Mouse (Mus musculus) MEL (cell line): ENCODE results near the gene Gm17622.

Experiments
- CTCF ChIP-seq, 3 experiments: IDR thresholded peaks in 2 of 3; conservative IDR thresholded peaks in 1 of 3; 2 replicates each; pipeline ENCODE4 v1.5.1; 2011 to 2012; ENCODE audit warnings: low read length in 3 of 3, low read depth in 2 of 3, mild to moderate bottlenecking in 2 of 3, improper control_type of control experiment in 1 of 3, inconsistent platforms in 1 of 3, mixed read lengths in 1 of 3, moderate library complexity in 1 of 3; ENCODE audit not compliant: control insufficient read depth in 1 of 3, insufficient read depth in 1 of 3, poor library complexity in 1 of 3, severe bottlenecking in 1 of 3
- EP300 ChIP-seq, 2 experiments: IDR thresholded peaks; 2 replicates each; pipeline ENCODE4 v1.6.1; 2011; ENCODE audit warnings: improper control_type of control experiment in 2 of 2, low read length in 2 of 2, low read depth in 1 of 2, mild to moderate bottlenecking in 1 of 2
- GABPA ChIP-seq: IDR thresholded peaks from 2 replicates; pipeline ENCODE4 v1.6.1; 2012; ENCODE audit warnings: low read depth, mild to moderate bottlenecking, inconsistent platforms, low read length, improper control_type of control experiment, moderate library complexity
- POLR2A ChIP-seq, 2 experiments: IDR thresholded peaks; 2 replicates each; pipeline ENCODE4 v1.6.1; 2011 to 2012; ENCODE audit warnings: low read length in 2 of 2, mild to moderate bottlenecking in 2 of 2, control low read depth in 1 of 2, improper control_type of control experiment in 1 of 2, low read depth in 1 of 2, moderate library complexity in 1 of 2; ENCODE audit not compliant: control insufficient read depth in 1 of 2, insufficient read depth in 1 of 2, poor library complexity in 1 of 2
- POLR2AphosphoS2 ChIP-seq: IDR thresholded peaks from 2 replicates; pipeline ENCODE4 v1.6.1; 2011; ENCODE audit warnings: low read length, improper control_type of control experiment
- RAD21 ChIP-seq: IDR thresholded peaks from 2 replicates; pipeline ENCODE4 v1.6.1; 2011; ENCODE audit warnings: mild to moderate bottlenecking, low read depth, low read length, improper control_type of control experiment
- RCOR1 ChIP-seq: IDR thresholded peaks from 2 replicates; pipeline ENCODE4 v1.6.1; 2012; ENCODE audit warnings: low read depth, mild to moderate bottlenecking, inconsistent platforms, low read length, improper control_type of control experiment
- USF1 ChIP-seq: IDR thresholded peaks from 2 replicates; pipeline ENCODE4 v1.6.1; 2014; ENCODE audit warnings: low read depth, mild to moderate bottlenecking, inconsistent platforms, low read length, improper control_type of control experiment, moderate library complexity
- USF2 ChIP-seq, 2 experiments: IDR thresholded peaks; 2 replicates each; pipeline ENCODE4 v1.6.1; 2011 to 2012; ENCODE audit warnings: improper control_type of control experiment in 2 of 2, low read length in 2 of 2, borderline replicate concordance in 1 of 2, inconsistent platforms in 1 of 2, low read depth in 1 of 2, mild to moderate bottlenecking in 1 of 2; ENCODE audit not compliant: insufficient read depth in 1 of 2
- ZC3H11A ChIP-seq: IDR thresholded peaks from 2 replicates; pipeline ENCODE4 v1.6.1; 2012; ENCODE audit warnings: low read depth, mild to moderate bottlenecking, inconsistent platforms, low read length, improper control_type of control experiment
- ZKSCAN1 ChIP-seq: IDR thresholded peaks from 2 replicates; pipeline ENCODE4 v1.6.1; 2012; ENCODE audit warnings: low read depth, mild to moderate bottlenecking, inconsistent platforms, low read length, improper control_type of control experiment, moderate library complexity

GRCm38 (mm10) chr13:96490433-96490832 lies at the start of gene Gm17622:
- TF ChIP-seq CTCF (IDR thresholded peaks at IDR 0.05 in 2 of 3, conservative IDR thresholded peaks at IDR 0.05 in 1 of 3; ENCODE audit: control insufficient read depth in 1 of 3, insufficient read depth in 1 of 3, low read depth in 2 of 3, low read length in 3 of 3, poor library complexity in 1 of 3, severe bottlenecking in 1 of 3) (no peak), POLR2AphosphoS2 (no peak), RAD21 (no peak), USF1 (no peak), POLR2A (IDR thresholded peaks at IDR 0.05; ENCODE audit: control insufficient read depth in 1 of 2, insufficient read depth in 1 of 2, low read depth in 1 of 2, low read length in 2 of 2, poor library complexity in 1 of 2) (no peak), ZC3H11A (no peak), USF2 (IDR thresholded peaks at IDR 0.05; ENCODE audit: borderline replicate concordance in 1 of 2, insufficient read depth in 1 of 2, low read depth in 1 of 2, low read length in 2 of 2) (no peak), RCOR1 (no peak), EP300 (IDR thresholded peaks at IDR 0.05; ENCODE audit: low read depth in 1 of 2, low read length in 2 of 2) (no peak), GABPA (no peak), ZKSCAN1 (no peak)
